Mouse (Mus musculus) neural tube, embryonic 11.5 days (tissue): ENCODE measurements around the gene Nfkbia. TPM values are rescaled to one million over a fixed set of nuclear protein-coding genes. Genes with fewer than 3 reads are reported as not detected.

ENCODE experiments used
- ATAC-seq: fragments of 200-750 bp; cut with Nextera tagmentation; 2 replicates; pipeline ENCODE4 v1.8.0; 2017; ENCODE audit warnings: moderate number of reproducible peaks, mild to moderate bottlenecking, moderate TSS enrichment, moderate library complexity; ENCODE audit not compliant: insufficient read depth, low FRiP score, low TSS enrichment
- DNase-seq: peaks from one replicate; pipeline ENCODE4 v3.0.0-alpha.2; 2015; ENCODE audit warnings: low spot score
- H3K27ac ChIP-seq: fragments of 300-500 bp; sonication (generic); 2 replicates; pipeline ENCODE4 v1.5.1; 2014; ENCODE audit warnings: low read depth, mild to moderate bottlenecking, low read length
- H3K27me3 ChIP-seq: fragments of 300-500 bp; sonication (generic); 2 replicates; pipeline ENCODE4 v1.6.1; 2014; ENCODE audit warnings: mild to moderate bottlenecking, low read length, mixed read lengths; ENCODE audit not compliant: control insufficient read depth, insufficient read depth
- H3K36me3 ChIP-seq: fragments of 300-500 bp; sonication (generic); 2 replicates; pipeline ENCODE4 v1.6.1; 2014; ENCODE audit warnings: mild to moderate bottlenecking, low read length, moderate library complexity, mixed read lengths; ENCODE audit not compliant: control insufficient read depth, insufficient read depth
- H3K4me1 ChIP-seq: fragments of 300-500 bp; sonication (generic); 2 replicates; pipeline ENCODE4 v1.6.1; 2014; ENCODE audit warnings: low read length, mixed read lengths; ENCODE audit not compliant: control insufficient read depth, insufficient read depth
- H3K4me2 ChIP-seq: fragments of 300-500 bp; sonication (generic); 2 replicates; pipeline ENCODE4 v1.6.1; 2014; ENCODE audit warnings: low read depth, mild to moderate bottlenecking, moderate library complexity
- H3K4me3 ChIP-seq: fragments of 300-500 bp; sonication (generic); 2 replicates; pipeline ENCODE4 v1.5.1; 2014; ENCODE audit warnings: low read depth, low read length
- H3K9ac ChIP-seq: fragments of 300-500 bp; sonication (generic); 2 replicates; pipeline ENCODE4 v1.6.1; 2014; ENCODE audit warnings: mild to moderate bottlenecking, low read length
- H3K9me3 ChIP-seq: fragments of 300-500 bp; sonication (generic); 2 replicates; pipeline ENCODE4 v1.6.1; 2016; ENCODE audit warnings: low read length; ENCODE audit not compliant: control insufficient read depth
- WGBS: fragments of 180-500 bp; shearing (Covaris S2); extraction: QIAGEN DNeasy Blood & Tissue Kit; methylation state at CpG from one replicate; pipeline ENCODE4 v1.1.7; 2014; 5-methylcytosine and 5-hydroxymethylcytosine counted together
- polyA plus RNA-seq: library from polyadenylated mRNA; unstranded; fragments of >200 nt; fragmentation: Nextera tagmentation; extraction: Ambion mirVana; gene quantifications from 2 replicates; pipeline ENCODE4 v1.2.1, GENCODE M21; 2014

Nfkbia gene
- polyA plus RNA-seq, 1 experiment from 2014 or later = 44.7 TPM

- no peaks in the 10 kb centered on the region for H3K4me1 ChIP-seq
- no peak overlapping the region for H3K27ac ChIP-seq
- WGBS = 93% methylated on average over 6 of the region's 6 CpGs
- H3K36me3 ChIP-seq = no peaks in the 10 kb centered on the region
- no peak for DNase-seq
- no peak overlapping the region for H3K4me2 ChIP-seq
- H3K9me3 ChIP-seq = no peaks in the 10 kb centered on the region
- no peaks in the 10 kb centered on the region for H3K27me3 ChIP-seq
- ATAC-seq = no peak
- no peak overlapping the region for H3K4me3 ChIP-seq
- no peak overlapping the region for H3K9ac ChIP-seq
These were observed 7.6 kb downstream of the Nfkbia start for GRCm38 (mm10) chr12:55484800-55485199.

- no peaks in the 10 kb centered on the region for H3K36me3 ChIP-seq
- no peaks in the 10 kb centered on the region for H3K27me3 ChIP-seq
- 72% methylated on average over 10 of the region's 10 CpGs for WGBS
- ATAC-seq (no peak), DNase-seq (no peak)
- H3K27ac ChIP-seq = no peak overlapping the region
- no peak overlapping the region for H3K4me3 ChIP-seq
- H3K9me3 ChIP-seq = no peaks in the 10 kb centered on the region
- no peak overlapping the region for H3K4me2 ChIP-seq
- H3K9ac ChIP-seq = no peak overlapping the region
- no peaks in the 10 kb centered on the region for H3K4me1 ChIP-seq
These were observed 8.2 kb downstream of the Nfkbia start for GRCm38 (mm10) chr12:55484079-55484774.

DNA sequence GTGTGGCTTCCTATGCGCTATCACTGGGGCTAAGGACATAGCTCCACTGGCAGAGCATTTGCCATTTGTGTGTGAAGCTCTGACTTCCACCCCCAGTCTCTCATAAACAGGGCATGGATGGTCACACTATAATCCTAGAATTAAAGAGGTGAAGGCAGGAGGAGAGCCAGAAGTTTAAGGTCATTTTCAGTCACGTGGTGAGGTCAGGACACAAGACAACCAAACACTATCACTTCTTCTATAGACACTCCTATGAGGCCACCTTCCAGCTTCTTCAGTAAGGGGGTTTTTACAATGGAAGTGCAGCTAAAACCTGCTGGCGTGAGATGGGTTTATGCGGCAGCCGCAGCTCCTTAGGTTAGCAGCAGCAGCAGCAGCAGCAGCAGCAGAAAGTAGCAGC is 8.9 kb downstream of the Nfkbia start:
- no peak overlapping the region for H3K4me3 ChIP-seq
- no peaks in the 10 kb centered on the region for H3K36me3 ChIP-seq
- no peak for DNase-seq
- no peaks in the 10 kb centered on the region for H3K9me3 ChIP-seq
- no peak overlapping the region for H3K27ac ChIP-seq
- H3K9ac ChIP-seq = no peak overlapping the region
- H3K4me2 ChIP-seq = no peak overlapping the region
- 80% methylated on average over 5 of the region's 5 CpGs for WGBS
- H3K27me3 ChIP-seq = no peaks in the 10 kb centered on the region
- ATAC-seq = no peak
- H3K4me1 ChIP-seq = no peaks in the 10 kb centered on the region

GRCm38 (mm10) chr12:55482732-55483131 is 9.7 kb downstream of the Nfkbia start:
- no peaks in the 10 kb centered on the region for H3K9me3 ChIP-seq
- H3K4me2 ChIP-seq = no peak overlapping the region
- ATAC-seq (no peak), DNase-seq (no peak)
- no peak overlapping the region for H3K4me3 ChIP-seq
- WGBS = 74% methylated on average over 10 of the region's 10 CpGs
- H3K27ac ChIP-seq = no peak overlapping the region
- no peaks in the 10 kb centered on the region for H3K27me3 ChIP-seq
- no peak overlapping the region for H3K9ac ChIP-seq
- H3K36me3 ChIP-seq = no peaks in the 10 kb centered on the region
- H3K4me1 ChIP-seq = no peaks in the 10 kb centered on the region

DNA sequence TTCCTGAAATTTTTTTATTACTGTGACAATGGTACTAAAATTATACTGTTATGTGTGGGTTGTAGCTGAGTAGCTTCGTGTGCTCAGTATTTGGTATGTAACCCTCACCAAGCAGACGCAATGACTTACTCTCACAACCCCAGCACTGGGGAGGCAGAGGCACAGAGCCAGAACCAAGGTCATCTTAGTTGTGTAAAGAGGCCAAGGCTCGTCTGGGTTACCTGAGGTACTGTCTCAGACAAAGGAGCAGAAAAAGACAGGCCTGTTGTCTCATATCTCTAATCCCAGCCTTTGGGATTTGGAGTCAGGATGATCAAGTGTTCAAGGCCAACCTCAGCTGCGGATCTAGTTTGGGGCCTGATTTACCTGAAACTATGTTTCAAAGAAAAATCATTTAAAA is 10.7 kb downstream of the Nfkbia start:
- H3K4me1 ChIP-seq = no peaks in the 10 kb centered on the region
- H3K4me3 ChIP-seq = no peak overlapping the region
- no peaks in the 10 kb centered on the region for H3K36me3 ChIP-seq
- DNase-seq (no peak), ATAC-seq (no peak)
- 83% methylated on average over 4 of the region's 4 CpGs for WGBS
- no peak overlapping the region for H3K9ac ChIP-seq
- H3K27ac ChIP-seq = no peak overlapping the region
- no peak overlapping the region for H3K4me2 ChIP-seq
- H3K27me3 ChIP-seq = no peaks in the 10 kb centered on the region
- H3K9me3 ChIP-seq = no peaks in the 10 kb centered on the region

- ATAC-seq (no peak), DNase-seq (no peak)
- Histone ChIP-seq H3K4me2 (no peak overlapping the region), H3K27me3 (no peaks in the 10 kb centered on the region), H3K9ac (no peak overlapping the region), H3K9me3 (no peaks in the 10 kb centered on the region), H3K27ac (no peak overlapping the region), H3K4me1 (no peaks in the 10 kb centered on the region), H3K36me3 (no peaks in the 10 kb centered on the region), H3K4me3 (no peak overlapping the region)
- 91% methylated on average over 2 of the region's 2 CpGs for WGBS
These were observed 11.8 kb downstream of the Nfkbia start for GRCm38 (mm10) chr12:55480471-55481153.

DNA sequence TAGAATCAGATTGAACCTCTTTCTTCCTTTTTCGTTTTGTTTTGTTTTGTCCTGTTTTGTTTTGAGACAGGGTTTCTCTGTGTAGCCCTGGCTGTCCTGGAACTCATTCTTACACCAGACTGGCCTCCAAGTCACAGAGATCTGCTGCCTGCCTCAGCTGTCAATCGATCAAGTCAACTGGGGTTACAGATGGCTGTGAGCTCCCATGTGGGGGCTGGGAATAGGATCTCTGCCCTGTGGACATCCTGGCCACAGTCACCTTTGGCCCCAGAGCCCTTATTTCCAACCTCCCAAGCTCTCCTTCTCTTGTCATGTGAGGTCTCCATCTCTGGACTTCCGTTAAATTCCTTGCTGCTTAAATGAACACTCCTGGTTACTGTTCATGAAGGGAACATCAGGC is 13.5 kb downstream of the Nfkbia start:
- Histone ChIP-seq H3K9me3 (no peaks in the 10 kb centered on the region), H3K27ac (no peak overlapping the region)

DNA sequence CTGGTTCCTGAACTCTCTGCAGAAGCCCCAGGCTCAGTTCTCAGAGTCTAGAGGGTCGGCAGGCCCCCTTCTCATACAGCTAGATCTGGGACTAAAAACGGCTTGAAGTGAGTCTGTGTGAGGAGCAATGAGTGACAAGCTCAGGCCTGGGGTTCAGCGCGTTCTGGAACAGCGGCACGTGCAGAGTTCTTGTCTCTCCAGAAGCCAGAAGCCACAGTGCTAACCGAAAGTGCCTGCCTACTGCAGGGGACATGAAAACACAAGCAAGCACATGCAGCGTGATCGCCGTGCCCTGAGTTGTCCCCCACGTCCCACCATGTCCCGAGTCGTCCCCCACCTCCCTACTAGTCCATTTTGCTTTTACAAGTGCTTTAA is 18.3 kb downstream of the Nfkbia start:
- WGBS = 81% methylated on average over 13 of the region's 13 CpGs

More for the DNA sequence above, 13.5 kb downstream of the Nfkbia start:
- 77% methylated on average over 3 of the region's 3 CpGs for WGBS
- no peaks in the 10 kb centered on the region for H3K27me3 ChIP-seq
- H3K4me2 ChIP-seq = no peak overlapping the region
- DNase-seq (no peak), ATAC-seq (no peak)
- H3K9ac ChIP-seq = no peak overlapping the region
- no peaks in the 10 kb centered on the region for H3K4me1 ChIP-seq
- H3K36me3 ChIP-seq = no peaks in the 10 kb centered on the region
- no peak overlapping the region for H3K4me3 ChIP-seq

More for the DNA sequence above, 18.3 kb downstream of the Nfkbia start:
- Histone ChIP-seq H3K27me3 (no peaks in the 10 kb centered on the region), H3K4me1 (peaks cover 13% of the 10 kb centered on the region), H3K9ac (no peak overlapping the region), H3K36me3 (no peaks in the 10 kb centered on the region), H3K4me3 (no peak overlapping the region), H3K4me2 (no peak overlapping the region), H3K9me3 (no peaks in the 10 kb centered on the region), H3K27ac (no peak overlapping the region)
- DNase-seq = no peak
- no peak for ATAC-seq
